Mouse (Mus musculus) testis, adult 2 months (tissue): ENCODE results near the gene Agpat4. TPM values are rescaled to one million over a fixed set of nuclear protein-coding genes. Genes with fewer than 3 reads are reported as not detected.

Source experiments
- H3K27ac ChIP-seq: fragments of 200-500 bp; 2 replicates; pipeline ENCODE4 v1.5.1; 2012; ENCODE audit warnings: low read depth, low read length; ENCODE audit not compliant: control insufficient read depth, insufficient read depth
- H3K27me3 ChIP-seq: fragments of 200-500 bp; 2 replicates; pipeline ENCODE4 v1.6.1; 2012; ENCODE audit warnings: mild to moderate bottlenecking, low read length, moderate library complexity; ENCODE audit not compliant: control insufficient read depth, insufficient read depth
- H3K36me3 ChIP-seq: fragments of 200-500 bp; 2 replicates; pipeline ENCODE4 v1.6.1; 2012; ENCODE audit warnings: mild to moderate bottlenecking, low read length; ENCODE audit not compliant: control insufficient read depth, insufficient read depth
- H3K4me1 ChIP-seq: fragments of 200-500 bp; 2 replicates; pipeline ENCODE4 v1.6.1; 2012; ENCODE audit warnings: low read length; ENCODE audit not compliant: control insufficient read depth, insufficient read depth
- H3K4me3 ChIP-seq: fragments of 200-500 bp; 2 replicates; pipeline ENCODE4 v1.5.1; 2012; ENCODE audit warnings: low read depth, mild to moderate bottlenecking, low read length, moderate library complexity, mixed read lengths; ENCODE audit not compliant: control insufficient read depth
- CTCF ChIP-seq: fragments of 200-500 bp; IDR thresholded peaks from 2 replicates; pipeline ENCODE4 v1.5.1; 2012; ENCODE audit warnings: low read depth, mild to moderate bottlenecking, inconsistent platforms, low read length, moderate library complexity; ENCODE audit not compliant: control insufficient read depth, insufficient read depth, insufficient replicate concordance
- POLR2A ChIP-seq: fragments of 200-500 bp; IDR thresholded peaks from 2 replicates; pipeline ENCODE4 v1.6.1; 2012; ENCODE audit warnings: low read depth, mild to moderate bottlenecking, inconsistent platforms, low read length, moderate library complexity; ENCODE audit not compliant: control insufficient read depth
- polyA plus RNA-seq: library from polyadenylated mRNA; depleted of rRNA; stranded (reverse); fragments of >200 nt; gene quantifications from 2 replicates; pipeline ENCODE4 v1.2.3, GENCODE M21; 2012

Gene Agpat4
- polyA plus RNA-seq, 1 experiment, result 18.4 TPM

DNA sequence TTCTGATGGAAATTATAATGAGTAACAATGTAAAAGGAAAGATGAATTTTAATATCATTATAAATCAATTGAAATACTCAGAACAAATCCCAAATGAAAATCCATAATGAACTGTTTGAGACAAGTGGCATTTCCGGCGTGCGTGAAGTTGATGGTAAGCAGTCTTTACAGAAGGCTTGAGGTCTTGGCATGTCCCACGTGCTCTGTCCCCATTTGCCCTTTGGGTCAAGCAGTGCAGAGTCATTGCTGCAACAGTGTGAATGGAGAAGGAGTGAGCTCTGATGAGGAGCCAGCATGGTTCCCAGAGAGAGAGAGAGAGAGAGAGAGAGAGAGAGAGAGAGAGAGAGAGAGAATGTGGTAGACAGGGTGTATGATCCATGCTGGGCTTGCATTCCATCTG, 37.4 kb downstream of the Agpat4 start:
- Histone ChIP-seq H3K27ac (no peak overlapping the region), H3K36me3 (no peaks in the 10 kb centered on the region), H3K27me3 (no peaks in the 10 kb centered on the region), H3K4me3 (no peak overlapping the region), H3K4me1 (no peaks in the 10 kb centered on the region; the same call in 1 of the 2 replicates)
- no peak for TF ChIP-seq CTCF
- no peak for TF ChIP-seq POLR2A

DNA sequence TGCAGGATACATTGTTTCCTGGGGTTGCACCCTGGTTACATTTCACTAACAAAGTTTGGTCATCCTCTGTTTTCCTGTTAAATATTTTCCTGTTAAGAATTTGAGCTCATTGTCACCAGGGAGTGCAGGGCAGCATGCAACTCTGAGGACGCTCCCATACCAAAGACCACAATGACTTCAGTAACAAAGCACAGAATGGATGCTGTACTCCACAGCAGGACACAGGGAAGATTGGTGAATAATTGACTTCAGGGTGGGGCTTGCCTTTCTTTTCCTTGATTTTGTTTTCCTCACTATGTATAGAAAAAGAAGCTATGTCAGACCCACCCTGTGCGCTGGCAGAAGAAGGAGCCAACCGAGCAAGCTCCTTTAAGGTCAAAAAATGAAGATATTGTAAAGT, 38.2 kb downstream of the Agpat4 start:
- no peaks in the 10 kb centered on the region for H3K36me3 ChIP-seq
- TF ChIP-seq POLR2A, result no peak
- no peak for TF ChIP-seq CTCF
- H3K27ac ChIP-seq, result no peak overlapping the region
- no peak overlapping the region for H3K4me3 ChIP-seq
- no peaks in the 10 kb centered on the region; the same call in 1 of the 2 replicates for H3K4me1 ChIP-seq
- H3K27me3 ChIP-seq, result no peaks in the 10 kb centered on the region

DNA sequence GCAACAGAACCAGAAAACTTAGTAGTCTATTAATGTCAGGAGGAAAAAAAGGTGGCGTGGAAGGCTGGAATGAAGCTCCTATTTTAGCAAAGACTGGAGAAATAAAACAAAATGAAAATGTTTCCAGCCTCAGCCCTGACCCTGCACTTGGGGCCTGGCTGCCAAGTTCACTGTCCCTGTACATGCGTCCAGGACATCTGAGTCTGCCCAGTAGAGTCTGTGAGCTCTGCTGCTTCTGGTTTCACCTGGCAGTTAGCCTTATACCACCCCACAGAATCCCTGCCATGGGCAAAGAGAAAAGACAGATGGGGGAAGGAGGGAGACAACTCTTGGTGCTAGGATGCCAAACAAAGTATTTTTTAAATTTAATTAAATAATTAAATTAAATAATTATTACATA, 38.7 kb downstream of the Agpat4 start:
- no peaks in the 10 kb centered on the region; the same call in 1 of the 2 replicates for H3K4me1 ChIP-seq
- no peak overlapping the region for H3K27ac ChIP-seq
- H3K36me3 ChIP-seq, result no peaks in the 10 kb centered on the region
- H3K4me3 ChIP-seq, result no peak overlapping the region
- no peaks in the 10 kb centered on the region for H3K27me3 ChIP-seq
- TF ChIP-seq CTCF (no peak), POLR2A (no peak)

DNA sequence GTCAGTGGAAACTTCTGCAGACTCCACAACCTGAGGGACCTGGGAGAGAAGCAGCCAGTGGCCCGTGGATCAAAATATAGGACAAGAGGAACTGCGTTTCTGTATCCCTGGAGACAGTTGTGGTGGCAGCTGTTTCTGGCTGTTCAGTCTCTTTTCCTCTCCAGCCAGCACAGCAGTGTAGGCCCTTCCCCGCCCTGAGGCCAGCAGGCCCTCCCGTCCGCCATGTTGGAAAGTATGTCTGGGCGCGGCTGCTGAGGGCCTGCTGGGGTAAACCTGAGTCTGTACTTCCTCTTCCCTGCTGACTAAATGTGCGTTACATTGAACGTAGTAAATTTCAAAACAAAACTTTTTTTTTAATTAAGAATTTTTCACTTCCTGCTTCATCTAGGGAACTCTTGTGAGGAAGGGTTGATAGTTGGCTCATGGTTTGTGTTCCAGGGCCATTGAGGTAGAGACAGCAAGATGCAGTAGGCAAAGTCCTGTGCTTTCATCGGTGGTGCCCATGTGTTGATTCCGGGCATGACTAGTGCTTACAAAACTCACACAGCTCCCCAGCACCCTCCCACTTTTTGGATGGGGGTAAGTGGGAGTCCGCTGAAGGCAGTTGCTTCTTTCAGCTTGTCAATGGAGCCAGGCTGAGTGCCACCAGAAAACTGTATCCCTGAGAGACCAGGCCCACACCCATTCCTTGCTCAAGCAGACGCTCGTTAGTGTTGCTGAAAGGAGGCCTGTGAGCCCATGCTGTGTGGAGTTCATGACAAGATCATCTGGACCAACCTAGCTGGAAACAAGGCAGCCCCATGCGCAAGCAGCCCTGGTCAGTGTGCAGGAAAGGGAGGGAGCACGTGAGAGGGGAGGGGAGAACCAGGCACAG, 40.9 kb downstream of the Agpat4 start:
- no peak overlapping the region for H3K4me3 ChIP-seq
- no peak for TF ChIP-seq POLR2A
- no peak for TF ChIP-seq CTCF
- no peaks in the 10 kb centered on the region; the same call in 1 of the 2 replicates for H3K4me1 ChIP-seq
- H3K27me3 ChIP-seq, result no peaks in the 10 kb centered on the region
- H3K36me3 ChIP-seq, result no peaks in the 10 kb centered on the region
- H3K27ac ChIP-seq, result no peak overlapping the region

DNA sequence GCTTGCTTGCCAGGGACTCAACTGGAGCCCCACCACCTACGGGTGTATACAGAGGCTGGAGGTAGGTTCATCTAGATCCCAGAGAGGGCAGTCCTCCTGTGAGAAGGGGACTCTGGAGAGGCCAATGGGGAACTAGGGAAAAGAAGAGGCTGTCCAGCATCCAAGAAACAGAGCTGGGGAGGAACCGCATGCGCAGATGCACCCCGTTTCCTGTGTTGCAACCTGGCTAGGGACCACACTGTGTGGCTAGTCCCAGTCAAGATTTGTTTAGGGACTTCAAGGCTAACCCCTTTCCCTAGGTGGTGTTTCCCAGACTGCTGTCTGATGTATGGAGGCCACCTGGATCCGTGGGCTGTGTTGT, 41.5 kb downstream of the Agpat4 start:
- H3K4me3 ChIP-seq, result no peak overlapping the region
- no peak overlapping the region for H3K27ac ChIP-seq
- no peak for TF ChIP-seq CTCF
- no peak for TF ChIP-seq POLR2A
- H3K36me3 ChIP-seq, result no peaks in the 10 kb centered on the region
- H3K27me3 ChIP-seq, result no peaks in the 10 kb centered on the region
- H3K4me1 ChIP-seq, result no peaks in the 10 kb centered on the region; the same call in 1 of the 2 replicates

DNA sequence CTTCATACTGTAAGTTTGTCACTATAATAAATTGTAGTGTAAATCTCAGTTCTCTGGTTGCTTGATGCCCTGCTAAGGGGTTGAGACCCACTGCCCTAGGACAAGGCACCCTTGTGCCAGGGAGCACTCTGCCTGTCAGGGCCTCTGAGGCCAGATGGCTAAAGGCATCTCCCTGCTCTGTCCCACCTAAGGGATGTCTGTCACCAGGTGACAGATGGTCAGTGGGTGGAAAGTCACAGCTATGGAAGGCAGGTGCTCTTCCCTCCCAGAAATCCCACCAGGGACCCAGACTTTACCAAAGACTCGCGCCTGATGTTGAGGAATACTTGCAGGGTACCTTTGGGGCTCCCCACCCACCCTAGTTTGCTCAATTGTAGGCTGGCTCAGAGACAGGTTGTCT, 42.0 kb downstream of the Agpat4 start:
- TF ChIP-seq CTCF (no peak), POLR2A (no peak)

DNA sequence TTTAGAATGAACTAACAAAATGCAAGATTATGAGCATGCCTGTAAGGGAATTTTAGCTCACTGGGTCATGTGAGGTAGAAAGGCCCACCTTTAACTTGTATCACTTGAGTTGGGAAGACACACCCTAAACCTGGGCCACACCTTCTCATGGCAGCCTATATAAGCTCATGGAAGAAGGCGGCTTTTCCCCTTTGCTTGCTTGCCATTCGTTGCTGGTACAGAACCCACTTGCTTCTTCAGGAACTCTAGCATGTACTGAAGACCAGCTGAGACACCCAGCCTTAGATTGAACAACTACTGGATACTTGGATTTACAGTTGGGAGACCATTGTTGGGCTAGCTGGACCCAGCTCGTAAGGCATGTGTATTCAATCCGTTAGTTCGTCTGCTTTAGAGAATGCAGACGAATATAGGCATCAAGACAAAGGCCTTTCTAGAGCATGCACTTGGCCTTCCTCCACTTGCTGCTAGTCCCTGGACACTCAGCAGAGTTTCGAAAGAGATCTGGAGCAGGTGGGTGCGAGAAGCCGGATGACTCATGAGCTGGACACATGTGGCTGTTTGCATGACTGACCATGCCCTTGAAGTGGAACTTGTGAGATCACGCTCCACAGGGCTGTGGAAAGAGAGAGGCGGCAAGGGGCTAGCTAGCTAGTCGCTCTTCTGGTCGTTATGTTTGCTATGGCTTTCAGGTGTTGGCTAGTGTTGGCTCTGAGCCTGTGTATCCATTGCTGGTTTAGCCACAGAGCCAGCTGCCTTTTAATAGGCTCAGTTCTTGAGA, 42.7 kb downstream of the Agpat4 start:
- Histone ChIP-seq H3K27ac (no peak overlapping the region), H3K4me1 (no peaks in the 10 kb centered on the region; the same call in 1 of the 2 replicates), H3K36me3 (no peaks in the 10 kb centered on the region), H3K27me3 (no peaks in the 10 kb centered on the region), H3K4me3 (no peak overlapping the region)
- TF ChIP-seq POLR2A, result no peak
- TF ChIP-seq CTCF, result no peak

More for the DNA sequence above, 42.0 kb downstream of the Agpat4 start:
- no peaks in the 10 kb centered on the region; the same call in 1 of the 2 replicates for H3K4me1 ChIP-seq
- H3K27me3 ChIP-seq, result no peaks in the 10 kb centered on the region
- H3K36me3 ChIP-seq, result no peaks in the 10 kb centered on the region
- H3K27ac ChIP-seq, result no peak overlapping the region
- H3K4me3 ChIP-seq, result no peak overlapping the region
